Mouse (Mus musculus) frontal cortex, postnatal 36 days (tissue): ENCODE results near the gene Atg16l2.

ENCODE experiments used
- DNase-seq, 2 experiments: peaks; one replicate each; pipeline ENCODE4 v3.0.0; 2022; ENCODE audit warnings: low spot score in 2 of 2

Atg16l2 gene

GRCm38 (mm10) chr7:101223501-101223900 lies 78.5 kb downstream of the Atg16l2 start:
- DNase-seq, result no peak

- no peak for DNase-seq
Observed at GRCm38 (mm10) chr7:101216724-101217123, 85.3 kb downstream of the Atg16l2 start.

GRCm38 (mm10) chr7:101213515-101214263 lies 88.4 kb downstream of the Atg16l2 start:
- no peak for DNase-seq
